Mouse (Mus musculus): ENCODE measurements around the gene Cyp4a29.
"Not testable (repeated sequence)": the region's sequence is repeated elsewhere in the genome, so short reads cannot be mapped to it uniquely, and the experiment has no call there.

GRCm38 (mm10) chr4:115278215-115278982 lies 36.5 kb downstream of the Cyp4a29 start:
- not testable (repeated sequence) for TF ChIP-seq MYC (IDR thresholded peaks at IDR 0.05; ENCODE audit: low read depth, low read length); SIN3A (IDR thresholded peaks at IDR 0.05; ENCODE audit: low read length); CTCF (IDR thresholded peaks at IDR 0.05 in 2 of 3, conservative IDR thresholded peaks at IDR 0.05 in 1 of 3; ENCODE audit: control insufficient read depth in 1 of 3, insufficient read depth in 1 of 3, low read depth in 2 of 3, low read length in 3 of 3, poor library complexity in 1 of 3, severe bottlenecking in 1 of 3); RCOR1 (IDR thresholded peaks at IDR 0.05; ENCODE audit: low read depth, low read length); POLR2A (IDR thresholded peaks at IDR 0.05; ENCODE audit: control insufficient read depth in 1 of 2, insufficient read depth in 1 of 2, low read depth in 1 of 2, low read length in 2 of 2, poor library complexity in 1 of 2); ZNF384 (IDR thresholded peaks at IDR 0.05; ENCODE audit: low read depth, low read length); TAL1 (IDR thresholded peaks at IDR 0.05; ENCODE audit: low read length); ZKSCAN1 (IDR thresholded peaks at IDR 0.05; ENCODE audit: low read depth, low read length)

Data from MEL (cell line).